Mouse (Mus musculus): Measurements from ENCODE around the gene Rad51b. TPM values are rescaled to one million over a fixed set of nuclear protein-coding genes. Genes with fewer than 3 reads are reported as not detected.
A peak's percentile ranks its signal among the peaks of the same experiment; 100 is the strongest.

Gene Rad51b
- polyA plus RNA-seq, 1 experiment from 2014 or later, result 4.4 TPM

GRCm38 (mm10) chr12:79857704-79858103, 560.6 kb downstream of the Rad51b start:
- H3K36me3 ChIP-seq (ENCODE audit: control insufficient read depth, insufficient read depth), result no peaks in the 10 kb centered on the region
- H3K4me1 ChIP-seq (ENCODE audit: control insufficient read depth, low read depth, low read length), result peaks cover 9% of the 10 kb centered on the region
- no peak overlapping the region for H3K27ac ChIP-seq (ENCODE audit: low read length)
- no peaks in the 10 kb centered on the region; the same call in 1 of the 2 replicates for H3K9me3 ChIP-seq (replicated peaks; ENCODE audit: control insufficient read depth, low read length)
- no peak overlapping the region for H3K4me2 ChIP-seq (ENCODE audit: low read depth, low read length)
- no peaks in the 10 kb centered on the region for H3K27me3 ChIP-seq (ENCODE audit: control insufficient read depth, insufficient read depth, low read depth, low read length)
- ATAC-seq (ENCODE audit: low read depth), result no peak
- no peak overlapping the region for H3K4me3 ChIP-seq (ENCODE audit: low read depth, low read length)
- WGBS (ENCODE audit: insufficient replicate concordance), result 68% methylated on average over 6 of the region's 6 CpGs
- no peak overlapping the region for H3K9ac ChIP-seq (ENCODE audit: low read depth, low read length)

- Histone ChIP-seq H3K4me3 (ENCODE audit: low read depth, low read length) (no peak overlapping the region), H3K4me2 (ENCODE audit: low read depth, low read length) (no peak overlapping the region), H3K9ac (ENCODE audit: low read depth, low read length) (no peak overlapping the region), H3K27me3 (ENCODE audit: control insufficient read depth, insufficient read depth, low read depth, low read length) (no peaks in the 10 kb centered on the region), H3K4me1 (ENCODE audit: control insufficient read depth, low read depth, low read length) (peaks cover 9% of the 10 kb centered on the region), H3K36me3 (ENCODE audit: control insufficient read depth, insufficient read depth) (no peaks in the 10 kb centered on the region), H3K27ac (ENCODE audit: low read length) (no peak overlapping the region), H3K9me3 (replicated peaks; ENCODE audit: control insufficient read depth, low read length) (no peaks in the 10 kb centered on the region)
- ATAC-seq (ENCODE audit: low read depth), result no peak
- 70% methylated on average over 11 of the region's 11 CpGs for WGBS (ENCODE audit: insufficient replicate concordance)
Measured at GRCm38 (mm10) chr12:79858336-79858735, 561.3 kb downstream of the Rad51b start.

GRCm38 (mm10) chr12:79859354-79860247, 562.5 kb downstream of the Rad51b start:
- no peak overlapping the region for H3K9ac ChIP-seq (ENCODE audit: low read depth, low read length)
- H3K36me3 ChIP-seq (ENCODE audit: control insufficient read depth, insufficient read depth), result no peaks in the 10 kb centered on the region
- H3K27ac ChIP-seq (ENCODE audit: low read length), result no peak overlapping the region
- no peak overlapping the region for H3K4me2 ChIP-seq (ENCODE audit: low read depth, low read length)
- ATAC-seq (ENCODE audit: low read depth), result peak; percentile 30; the same call in 1 of the 2 replicates
- no peaks in the 10 kb centered on the region for H3K9me3 ChIP-seq (replicated peaks; ENCODE audit: control insufficient read depth, low read length)
- H3K4me3 ChIP-seq (ENCODE audit: low read depth, low read length), result no peak overlapping the region
- H3K27me3 ChIP-seq (ENCODE audit: control insufficient read depth, insufficient read depth, low read depth, low read length), result no peaks in the 10 kb centered on the region
- 45% methylated on average over 14 of the region's 14 CpGs for WGBS (ENCODE audit: insufficient replicate concordance)
- H3K4me1 ChIP-seq (ENCODE audit: control insufficient read depth, low read depth, low read length), result peaks cover 9% of the 10 kb centered on the region

GRCm38 (mm10) chr12:79860248-79860555, 563.1 kb downstream of the Rad51b start:
- no peaks in the 10 kb centered on the region for H3K9me3 ChIP-seq (replicated peaks; ENCODE audit: control insufficient read depth, low read length)
- H3K4me3 ChIP-seq (ENCODE audit: low read depth, low read length), result no peak overlapping the region
- H3K9ac ChIP-seq (ENCODE audit: low read depth, low read length), result no peak overlapping the region
- ATAC-seq (ENCODE audit: low read depth), result no peak
- WGBS (ENCODE audit: insufficient replicate concordance), result 35% methylated on average over 2 of the region's 2 CpGs
- no peaks in the 10 kb centered on the region for H3K27me3 ChIP-seq (ENCODE audit: control insufficient read depth, insufficient read depth, low read depth, low read length)
- peaks cover 9% of the 10 kb centered on the region; the same call in 1 of the 2 replicates for H3K4me1 ChIP-seq (ENCODE audit: control insufficient read depth, low read depth, low read length)
- no peaks in the 10 kb centered on the region for H3K36me3 ChIP-seq (ENCODE audit: control insufficient read depth, insufficient read depth)
- H3K27ac ChIP-seq (ENCODE audit: low read length), result no peak overlapping the region
- no peak overlapping the region for H3K4me2 ChIP-seq (ENCODE audit: low read depth, low read length)

Other genes starting within 250 kb of the Rad51b start
- 5.1 and 5.4 TPM in 2 replicates for gene Pigh, start 207.6 kb upstream of the Rad51b start, polyA plus RNA-seq (2015; fragmentation: Nextera tagmentation; extraction: Ambion mirVana)
- gene Arg2, start 166.5 kb upstream of the Rad51b start, polyA plus RNA-seq (2015; fragmentation: Nextera tagmentation; extraction: Ambion mirVana), result 0.28 and 0.38 TPM in 2 replicates
- gene Vti1b, start 124.6 kb upstream of the Rad51b start, polyA plus RNA-seq (2015; fragmentation: Nextera tagmentation; extraction: Ambion mirVana), result 30.6 and 32.5 TPM in 2 replicates
- gene Rdh11, start 105.0 kb upstream of the Rad51b start, polyA plus RNA-seq (2015; fragmentation: Nextera tagmentation; extraction: Ambion mirVana), result 23.2 and 24.7 TPM in 2 replicates
- gene Rdh12, start 88.4 kb upstream of the Rad51b start, polyA plus RNA-seq (2015; fragmentation: Nextera tagmentation; extraction: Ambion mirVana), result 1.5 and 2.0 TPM in 2 replicates
- 10.3 and 10.7 TPM in 2 replicates for gene Zfyve26, start 978 bp upstream of the Rad51b start, polyA plus RNA-seq (2015; fragmentation: Nextera tagmentation; extraction: Ambion mirVana)